Mouse (Mus musculus) small intestine, adult 2 months (tissue): ENCODE results near the gene Il7r. TPM values are rescaled to one million over a fixed set of nuclear protein-coding genes. Genes with fewer than 3 reads are reported as not detected.
"Not testable (repeated sequence)": the region's sequence is repeated elsewhere in the genome, so short reads cannot be mapped to it uniquely, and the experiment has no call there.

ENCODE experiments used
- H3K27ac ChIP-seq: fragments of 200-500 bp; 2 replicates; pipeline ENCODE4 v1.5.1; 2012; ENCODE audit warnings: low read depth, low read length, control low read depth, inconsistent platforms; ENCODE audit not compliant: insufficient read depth
- H3K27me3 ChIP-seq: fragments of 200-500 bp; 2 replicates; pipeline ENCODE4 v1.6.1; 2012; ENCODE audit warnings: mild to moderate bottlenecking, moderate library complexity, low read length, inconsistent platforms; ENCODE audit not compliant: control insufficient read depth, insufficient read depth
- H3K36me3 ChIP-seq: fragments of 200-500 bp; 2 replicates; pipeline ENCODE4 v1.6.1; 2012; ENCODE audit warnings: mild to moderate bottlenecking, low read length, control low read depth, inconsistent platforms; ENCODE audit not compliant: control insufficient read depth, insufficient read depth
- H3K4me1 ChIP-seq: fragments of 200-500 bp; 2 replicates; pipeline ENCODE4 v1.6.1; 2012; ENCODE audit warnings: low read length, inconsistent platforms, mixed read lengths; ENCODE audit not compliant: control insufficient read depth, insufficient read depth, insufficient read length
- H3K4me3 ChIP-seq: fragments of 200-500 bp; 2 replicates; pipeline ENCODE4 v1.5.1; 2012; ENCODE audit warnings: low read depth, mild to moderate bottlenecking, control low read depth, inconsistent platforms, low read length, moderate library complexity
- CTCF ChIP-seq: fragments of 200-500 bp; IDR thresholded peaks from 2 replicates; pipeline ENCODE4 v1.5.1; 2012; ENCODE audit warnings: low read depth, mild to moderate bottlenecking, control low read depth, inconsistent platforms, low read length, moderate library complexity, mixed read lengths; ENCODE audit not compliant: insufficient replicate concordance, insufficient read length; ENCODE audit errors: extremely low read depth
- POLR2A ChIP-seq: fragments of 200-500 bp; IDR thresholded peaks from 2 replicates; pipeline ENCODE4 v1.6.1; 2012; ENCODE audit warnings: low read depth, mild to moderate bottlenecking, control low read depth, inconsistent platforms, low read length, moderate library complexity
- WGBS: fragments of 180-500 bp; shearing (Covaris S2); methylation state at CpG from one replicate; pipeline ENCODE4 v1.1.7; 2018; 5-methylcytosine and 5-hydroxymethylcytosine counted together
- polyA plus RNA-seq: library from polyadenylated mRNA; depleted of rRNA; stranded (reverse); fragments of >200 nt; gene quantifications from 2 replicates; pipeline ENCODE4 v1.2.3, GENCODE M21; 2012

Gene Il7r
- polyA plus RNA-seq, 1 experiment = 0.47 TPM

GRCm38 (mm10) chr15:9564156-9564555, 34.2 kb upstream of the Il7r start:
- TF ChIP-seq POLR2A (no peak), CTCF (no peak)
- H3K27ac ChIP-seq = no peak overlapping the region
- 61% methylated on average over 3 of the region's 3 CpGs for WGBS

GRCm38 (mm10) chr15:9557264-9557663, 27.3 kb upstream of the Il7r start:
- not testable (repeated sequence) for H3K4me1 ChIP-seq, H3K27ac ChIP-seq, H3K36me3 ChIP-seq, H3K27me3 ChIP-seq, H3K4me3 ChIP-seq
- WGBS = 84% methylated on average over 15 of the region's 15 CpGs

More at GRCm38 (mm10) chr15:9564156-9564555, 34.2 kb upstream of the Il7r start:
- Histone ChIP-seq H3K27me3 (no peaks in the 10 kb centered on the region), H3K4me1 (no peaks in the 10 kb centered on the region), H3K36me3 (no peaks in the 10 kb centered on the region), H3K4me3 (no peak overlapping the region)

DNA sequence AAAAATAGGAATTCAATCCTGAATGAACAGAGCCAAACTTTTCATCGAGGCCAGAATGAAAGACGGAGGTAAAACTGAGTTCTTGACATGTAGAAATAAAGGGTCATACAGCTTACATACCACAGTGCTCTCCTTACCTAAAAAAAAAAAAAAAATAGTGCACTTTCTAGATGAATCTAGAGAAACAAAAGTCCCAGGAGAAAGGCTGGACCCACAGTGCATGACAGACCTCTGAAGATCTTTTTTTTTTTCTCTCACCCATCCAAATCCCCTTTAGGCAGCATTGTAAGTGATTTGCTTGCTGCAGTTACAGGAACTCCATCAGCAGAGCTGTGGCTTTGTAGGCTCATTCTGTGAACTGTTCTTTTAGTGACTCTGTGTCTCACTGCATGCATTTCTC, 19.0 kb upstream of the Il7r start:
- TF ChIP-seq CTCF = no peak
- no peak for TF ChIP-seq POLR2A
- Histone ChIP-seq H3K4me1 (no peaks in the 10 kb centered on the region), H3K27me3 (no peaks in the 10 kb centered on the region), H3K4me3 (no peak overlapping the region), H3K27ac (no peak overlapping the region), H3K36me3 (no peaks in the 10 kb centered on the region)
- 92% methylated on average over 2 of the region's 2 CpGs for WGBS

DNA sequence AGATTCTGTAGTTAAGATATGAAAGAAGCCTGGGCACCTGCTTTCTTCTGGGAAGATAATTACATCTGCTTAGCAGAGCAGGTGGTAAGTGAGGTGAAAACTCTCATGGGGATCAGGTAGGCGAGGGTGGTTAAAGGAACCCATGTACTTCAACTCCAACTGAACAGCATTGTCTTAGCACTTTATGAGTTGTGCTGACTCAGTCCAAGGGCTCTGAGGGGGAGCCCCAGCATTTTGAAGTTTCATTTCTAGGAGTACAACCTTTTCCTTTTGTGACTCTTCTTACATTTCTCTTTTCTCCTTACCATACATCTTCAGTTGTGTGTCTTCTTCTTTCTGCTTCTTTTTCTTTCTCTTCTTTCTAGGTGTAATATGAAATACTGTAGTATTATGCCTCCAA, 5.2 kb upstream of the Il7r start:
- TF ChIP-seq CTCF = no peak
- TF ChIP-seq POLR2A = no peak
- 61% methylated on average over 1 of the region's 1 CpGs for WGBS

DNA sequence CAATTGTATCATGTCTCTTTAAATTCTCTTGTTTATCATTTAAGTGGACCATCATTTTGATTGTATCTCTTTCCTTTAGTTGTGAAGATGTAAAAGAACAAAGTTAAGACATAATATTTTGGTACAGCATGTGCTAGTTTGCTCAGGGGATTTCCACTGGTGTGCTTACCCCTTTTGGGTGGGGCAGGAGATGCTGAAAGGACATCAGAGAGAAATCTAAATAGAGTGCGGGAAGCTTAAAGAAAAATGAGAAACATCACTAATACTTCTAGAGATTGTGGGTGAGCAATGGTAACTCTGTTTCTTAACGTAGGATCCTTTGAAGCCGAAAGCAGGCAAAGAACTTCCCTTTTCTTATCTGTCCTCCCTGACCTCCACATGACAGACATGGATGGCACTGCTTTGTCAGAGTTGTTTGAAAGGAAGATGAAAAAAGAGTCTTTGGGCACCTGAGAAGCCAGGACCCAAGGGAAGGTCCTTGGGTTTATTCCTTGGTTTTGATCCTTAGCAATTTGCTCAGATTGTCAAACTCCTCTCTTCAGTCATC, 3.5 kb upstream of the Il7r start:
- no peak for TF ChIP-seq CTCF
- TF ChIP-seq POLR2A = no peak
- Histone ChIP-seq H3K36me3 (no peaks in the 10 kb centered on the region), H3K27ac (no peak overlapping the region), H3K27me3 (no peaks in the 10 kb centered on the region), H3K4me1 (no peaks in the 10 kb centered on the region), H3K4me3 (no peak overlapping the region)
- WGBS = 77% methylated on average over 3 of the region's 3 CpGs

More for the DNA sequence above, 5.2 kb upstream of the Il7r start:
- Histone ChIP-seq H3K4me1 (no peaks in the 10 kb centered on the region), H3K4me3 (no peak overlapping the region), H3K36me3 (no peaks in the 10 kb centered on the region), H3K27me3 (no peaks in the 10 kb centered on the region), H3K27ac (no peak overlapping the region)

- Histone ChIP-seq H3K36me3 (no peaks in the 10 kb centered on the region), H3K27ac (no peak overlapping the region), H3K4me1 (no peaks in the 10 kb centered on the region), H3K4me3 (no peak overlapping the region), H3K27me3 (no peaks in the 10 kb centered on the region)
- no peak for TF ChIP-seq POLR2A
- no peak for TF ChIP-seq CTCF
- 69% methylated on average over 3 of the region's 3 CpGs for WGBS
Measured at GRCm38 (mm10) chr15:9529646-9530045, 330 bp downstream of the Il7r start.

DNA sequence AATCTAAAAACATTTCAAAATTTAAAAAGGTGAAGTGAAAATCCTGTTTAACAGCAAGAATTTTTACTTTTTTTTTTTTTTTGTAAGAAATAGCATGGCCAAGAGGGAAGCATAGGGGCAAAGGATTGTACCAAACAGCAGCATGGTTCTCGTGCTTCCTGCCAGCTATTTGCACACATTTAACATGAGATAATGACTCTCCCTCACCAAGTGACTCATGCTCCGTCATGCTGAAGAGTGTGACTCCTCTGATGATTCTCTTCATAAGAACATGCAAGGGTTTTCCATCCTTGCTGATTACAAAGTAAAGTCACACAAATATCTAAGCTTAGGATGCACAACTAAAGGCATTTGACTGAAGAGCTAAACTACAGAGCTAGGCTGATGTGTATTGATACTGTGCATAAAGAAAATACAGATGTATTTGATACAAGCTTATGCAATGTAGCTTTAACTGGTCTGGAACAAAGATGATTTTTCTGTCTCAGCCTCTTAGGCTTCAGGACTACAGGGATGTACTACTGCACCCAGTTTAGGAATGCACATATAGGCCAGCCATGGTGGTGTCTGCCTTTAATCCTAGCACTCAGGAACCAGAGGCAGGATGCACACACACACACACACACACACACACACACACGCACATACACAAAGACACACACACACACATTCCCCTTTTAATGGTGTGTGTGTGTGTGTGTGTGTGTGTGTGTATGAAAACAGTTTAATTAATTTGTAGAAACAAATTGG, 1.6 kb downstream of the Il7r start:
- no peaks in the 10 kb centered on the region for H3K36me3 ChIP-seq
- no peak overlapping the region for H3K27ac ChIP-seq
- no peak for TF ChIP-seq CTCF
- no peak for TF ChIP-seq POLR2A
- no peaks in the 10 kb centered on the region for H3K27me3 ChIP-seq
- WGBS = 53% methylated on average over 3 of the region's 3 CpGs
- H3K4me1 ChIP-seq = no peaks in the 10 kb centered on the region
- no peak overlapping the region for H3K4me3 ChIP-seq
